Mouse (Mus musculus) kidney, postnatal 36 days (tissue): ENCODE results near the gene Gm3642.
"Not testable (repeated sequence)": the region's sequence is repeated elsewhere in the genome, so short reads cannot be mapped to it uniquely, and the experiment has no call there.

Experiments
- DNase-seq, 2 experiments: peaks; one replicate each; pipeline ENCODE4 v3.0.0; 2021 to 2022; ENCODE audit warnings: mixed read lengths in 2 of 2

Gm3642 gene

GRCm38 (mm10) chr14:6840211-6840610 is at the start of gene Gm3642:
Gm3642 (minus strand) TSS chr14:6840311.
- DNase-seq, result not testable (repeated sequence)

GRCm38 (mm10) chr14:6889521-6890012 is 49.5 kb upstream of the Gm3642 start, which contains the start of gene Gm3667:
Gm3667 (minus strand) TSS chr14:6889962.
- DNase-seq, result peak; percentile 6

- peak in 1 of 2 experiments; percentile 4 for DNase-seq
These were observed 48.7 kb upstream of the Gm3642 start for GRCm38 (mm10) chr14:6888811-6889210.

GRCm38 (mm10) chr14:6823297-6823696 is 16.8 kb downstream of the Gm3642 start:
- DNase-seq, result not testable (repeated sequence)
